ENCODE assay signal across 8 mouse cellular contexts in genomic region chr5:135076931-135077505, GRCm38 (mm10). TPM values are rescaled to one million over a fixed set of nuclear protein-coding genes. Genes with fewer than 3 reads are reported as not detected.
DNase-seq lines count a peak whose midpoint lies in the region; ATAC-seq and TF ChIP-seq lines count a peak whose summit lies in the region.

No protein-coding gene starts in this region.

- peaks cover 17% of the 10 kb centered on the region for H3K4me1 ChIP-seq in heart, embryonic 12.5 days (replicated peaks)
- no peaks in the 10 kb centered on the region for H3K4me1 ChIP-seq in cortical plate, adult 2 months (ENCODE audit: control insufficient read depth, insufficient read depth, low read length)
- peaks cover 34% of the 10 kb centered on the region for H3K4me1 ChIP-seq in hindbrain, embryonic 12.5 days
- H3K4me1 ChIP-seq in stomach, embryonic 15.5 days = peaks cover 24% of the 10 kb centered on the region

- peak overlapping the region; percentile 87 for H3K4me3 ChIP-seq in heart, embryonic 12.5 days
- H3K4me3 ChIP-seq in cortical plate, adult 2 months (ENCODE audit: insufficient read depth, low read length) = peak overlapping the region; percentile 40
- H3K4me3 ChIP-seq in hindbrain, embryonic 12.5 days = peak overlapping the region; percentile 86
- H3K4me3 ChIP-seq in stomach, embryonic 15.5 days (replicated peaks) = peak overlapping the region; percentile 74

- no peak overlapping the region for H3K27ac ChIP-seq in heart, embryonic 12.5 days (ENCODE audit: poor library complexity, severe bottlenecking)
- H3K27ac ChIP-seq in cortical plate, adult 2 months (ENCODE audit: insufficient read depth, low read length) = no peak overlapping the region
- H3K27ac ChIP-seq in hindbrain, embryonic 12.5 days = peak overlapping the region; percentile 90
- peak overlapping the region; percentile 54 for H3K27ac ChIP-seq in stomach, embryonic 15.5 days

- 32% methylated on average over 14 of the region's 14 CpGs for WGBS in heart, embryonic 12.5 days
- 16% methylated on average over 14 of the region's 14 CpGs for WGBS in hindbrain, embryonic 12.5 days
- WGBS in stomach, embryonic 15.5 days = 22% methylated on average over 14 of the region's 14 CpGs

- H3K9ac ChIP-seq in heart, embryonic 12.5 days = peak overlapping the region; percentile 97
- peak overlapping the region; percentile 100 for H3K9ac ChIP-seq in hindbrain, embryonic 12.5 days
- H3K9ac ChIP-seq in stomach, embryonic 15.5 days = 0 out of 2 replicates have a peak overlapping the region, but pooled peaks have one; percentile 8

- no peak for TF ChIP-seq CTCF in cortical plate, adult 2 months (IDR thresholded peaks at IDR 0.05; ENCODE audit: extremely low read depth, insufficient read depth, low read length)

- no peaks in the 10 kb centered on the region for H3K9me3 ChIP-seq in heart, embryonic 12.5 days (replicated peaks)
- H3K9me3 ChIP-seq in hindbrain, embryonic 12.5 days (replicated peaks) = no peaks in the 10 kb centered on the region
- no peaks in the 10 kb centered on the region for H3K9me3 ChIP-seq in stomach, embryonic 15.5 days

- ATAC-seq in heart, embryonic 12.5 days (ENCODE audit: insufficient number of reproducible peaks, low FRiP score) = no peak
- peak; percentile 53 for ATAC-seq in hindbrain, embryonic 12.5 days (ENCODE audit: low FRiP score)
- ATAC-seq in stomach, embryonic 15.5 days (ENCODE audit: insufficient read depth, low FRiP score, low read depth) = peak; percentile 25; the same call in 1 of the 2 replicates

- H3K36me3 ChIP-seq in heart, embryonic 12.5 days = peaks cover 4% of the 10 kb centered on the region; the same call in 1 of the 2 replicates
- H3K36me3 ChIP-seq in hindbrain, embryonic 12.5 days = peaks cover 25% of the 10 kb centered on the region
- H3K36me3 ChIP-seq in stomach, embryonic 15.5 days = no peaks in the 10 kb centered on the region

- peak overlapping the region; percentile 99 for H3K4me2 ChIP-seq in heart, embryonic 12.5 days
- peak overlapping the region; percentile 61 for H3K4me2 ChIP-seq in hindbrain, embryonic 12.5 days (replicated peaks)
- H3K4me2 ChIP-seq in stomach, embryonic 15.5 days = peak overlapping the region; percentile 94

- TF ChIP-seq POLR2A in cortical plate, adult 2 months (IDR thresholded peaks at IDR 0.05; ENCODE audit: extremely low read depth, insufficient read depth, low read length) = no peak

- DNase-seq in heart, adult 8-10 months (ENCODE audit: low spot score) = no peak
- DNase-seq in layer of hippocampus, adult 9-10 months (ENCODE audit: low spot score) = peak; percentile 9
- DNase-seq in lung, postnatal 36 days = peak; percentile 8
- no peak for DNase-seq in natural killer cell, adult 2 months (ENCODE audit: low spot score in 2 of 2)

- H3K27me3 ChIP-seq in heart, embryonic 12.5 days (replicated peaks) = peaks cover 12% of the 10 kb centered on the region
- no peaks in the 10 kb centered on the region for H3K27me3 ChIP-seq in hindbrain, embryonic 12.5 days
- H3K27me3 ChIP-seq in stomach, embryonic 15.5 days (replicated peaks) = no peaks in the 10 kb centered on the region

RNA-seq across cellular contexts. Expression of gene Vps37d, which starts 1.0 kb away (rescaled TPM):
- 4.4 and 4.7 TPM in 2 replicates for polyA plus RNA-seq in heart, embryonic 12.5 days (2016; fragmentation: Nextera tagmentation; extraction: Ambion mirVana)
- total RNA-seq in heart, adult 8-10 months (2022) = under 1 TPM; 0.37 to 0.57 (median 0.47) TPM
- polyA plus RNA-seq in cortical plate, adult 2 months (2012; rRNA removed) = 26.6 and 29.4 TPM in 2 replicates
- polyA plus RNA-seq in hindbrain, embryonic 12.5 days (2016; fragmentation: Nextera tagmentation; extraction: Ambion mirVana) = 31.6 and 34.2 TPM in 2 replicates
- polyA plus RNA-seq in stomach, embryonic 15.5 days (2015; fragmentation: Nextera tagmentation; extraction: Ambion mirVana) = 7.3 and 7.6 TPM in 2 replicates

RNA-seq across cellular contexts. Expression of gene Bud23, which starts 12.3 kb away (rescaled TPM):
- polyA plus RNA-seq in heart, embryonic 12.5 days (2016; fragmentation: Nextera tagmentation; extraction: Ambion mirVana) = 63.6 and 68.5 TPM in 2 replicates
- total RNA-seq in heart, adult 8-10 months (2022) = 10 to 100 TPM; 18.0 to 31.3 (median 23.7) TPM
- 66.6 and 82.3 TPM in 2 replicates for polyA plus RNA-seq in cortical plate, adult 2 months (2012; rRNA removed)
- 113 and 119 TPM in 2 replicates for polyA plus RNA-seq in hindbrain, embryonic 12.5 days (2016; fragmentation: Nextera tagmentation; extraction: Ambion mirVana)
- polyA plus RNA-seq in stomach, embryonic 15.5 days (2015; fragmentation: Nextera tagmentation; extraction: Ambion mirVana) = 98.6 and 112 TPM in 2 replicates

RNA-seq across cellular contexts. Expression of gene Mlxipl, which starts 12.7 kb away (rescaled TPM):
- polyA plus RNA-seq in heart, embryonic 12.5 days (2016; fragmentation: Nextera tagmentation; extraction: Ambion mirVana) = 0.59 and 1.0 TPM in 2 replicates
- total RNA-seq in heart, adult 8-10 months (2022) = 10 to 100 TPM; 18.0 to 39.9 (median 21.3) TPM
- polyA plus RNA-seq in cortical plate, adult 2 months (2012; rRNA removed) = 4.2 and 5.0 TPM in 2 replicates
- 1.5 and 2.0 TPM in 2 replicates for polyA plus RNA-seq in hindbrain, embryonic 12.5 days (2016; fragmentation: Nextera tagmentation; extraction: Ambion mirVana)
- 5.8 and 7.5 TPM in 2 replicates for polyA plus RNA-seq in stomach, embryonic 15.5 days (2015; fragmentation: Nextera tagmentation; extraction: Ambion mirVana)

RNA-seq across cellular contexts. Expression of gene Dnajc30, which starts 13.0 kb away (rescaled TPM):
- 25.0 and 28.4 TPM in 2 replicates for polyA plus RNA-seq in heart, embryonic 12.5 days (2016; fragmentation: Nextera tagmentation; extraction: Ambion mirVana)
- total RNA-seq in heart, adult 8-10 months (2022) = 10 to 100 TPM; 43.8 to 49.3 (median 45.5) TPM
- polyA plus RNA-seq in cortical plate, adult 2 months (2012; rRNA removed) = 58.3 and 58.4 TPM in 2 replicates
- 28.9 and 34.4 TPM in 2 replicates for polyA plus RNA-seq in hindbrain, embryonic 12.5 days (2016; fragmentation: Nextera tagmentation; extraction: Ambion mirVana)
- 28.9 and 33.5 TPM in 2 replicates for polyA plus RNA-seq in stomach, embryonic 15.5 days (2015; fragmentation: Nextera tagmentation; extraction: Ambion mirVana)

RNA-seq across cellular contexts. Expression of gene Stx1a, which starts 53.7 kb away (rescaled TPM):
- 12.1 and 13.3 TPM in 2 replicates for polyA plus RNA-seq in heart, embryonic 12.5 days (2016; fragmentation: Nextera tagmentation; extraction: Ambion mirVana)
- total RNA-seq in heart, adult 8-10 months (2022) = 1 to 10 TPM in 3 of 4 experiments, under 1 TPM in 1; 0.88 to 2.4 (median 1.2) TPM
- 545 and 568 TPM in 2 replicates for polyA plus RNA-seq in cortical plate, adult 2 months (2012; rRNA removed)
- polyA plus RNA-seq in hindbrain, embryonic 12.5 days (2016; fragmentation: Nextera tagmentation; extraction: Ambion mirVana) = 34.3 and 38.7 TPM in 2 replicates
- 11.8 and 12.3 TPM in 2 replicates for polyA plus RNA-seq in stomach, embryonic 15.5 days (2015; fragmentation: Nextera tagmentation; extraction: Ambion mirVana)

Comparison
In these comparisons a context has a peak if more than half of its experiments do, and no peak if none do; other contexts are left out.
1. H3K27ac ChIP-seq: peak in hindbrain, embryonic 12.5 days (single experiment) and stomach, embryonic 15.5 days (single experiment); none in heart, embryonic 12.5 days (single experiment) and cortical plate, adult 2 months (single experiment).
2. H3K9ac ChIP-seq: peak in every context shown above with its lines; median percentile 100 in hindbrain, embryonic 12.5 days; 97 in heart, embryonic 12.5 days; 8 in stomach, embryonic 15.5 days.
3. DNase-seq: peak in layer of hippocampus, adult 9-10 months (single experiment) and lung, postnatal 36 days (single experiment); none in heart, adult 8-10 months (single experiment) and natural killer cell, adult 2 months (0 of 2).
4. Peak in every context shown above with its lines, with median percentiles within 50 percentile points of each other: H3K4me2 ChIP-seq and H3K4me3 ChIP-seq.